Mouse (Mus musculus) lung, postnatal 36 days (tissue): ENCODE measurements around the gene Zfp239.

Source experiments
- DNase-seq: peaks from one replicate; pipeline ENCODE4 v3.0.0; 2022; ENCODE audit warnings: mixed read lengths

The Zfp239 gene

DNA sequence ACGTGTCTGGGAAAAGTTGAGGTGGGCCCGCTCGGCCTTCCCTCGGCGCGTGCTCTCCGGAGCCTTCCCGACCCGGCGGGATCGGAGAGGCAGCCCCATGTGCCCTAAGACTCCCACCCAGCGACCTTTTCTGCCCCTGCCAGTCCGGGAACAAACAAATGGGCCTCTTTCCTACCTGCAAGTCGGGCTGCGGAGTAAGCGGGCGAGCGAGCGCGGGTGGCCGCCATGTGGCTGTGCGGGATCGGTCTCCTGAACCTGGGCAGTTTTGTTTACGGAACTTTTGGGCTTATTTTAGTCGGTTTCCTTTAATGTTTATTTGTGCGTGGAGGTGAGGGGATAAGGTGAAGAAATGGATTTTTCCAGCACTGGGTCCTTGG, 46.1 kb downstream of the Zfp239 start:
- DNase-seq = no peak

DNA sequence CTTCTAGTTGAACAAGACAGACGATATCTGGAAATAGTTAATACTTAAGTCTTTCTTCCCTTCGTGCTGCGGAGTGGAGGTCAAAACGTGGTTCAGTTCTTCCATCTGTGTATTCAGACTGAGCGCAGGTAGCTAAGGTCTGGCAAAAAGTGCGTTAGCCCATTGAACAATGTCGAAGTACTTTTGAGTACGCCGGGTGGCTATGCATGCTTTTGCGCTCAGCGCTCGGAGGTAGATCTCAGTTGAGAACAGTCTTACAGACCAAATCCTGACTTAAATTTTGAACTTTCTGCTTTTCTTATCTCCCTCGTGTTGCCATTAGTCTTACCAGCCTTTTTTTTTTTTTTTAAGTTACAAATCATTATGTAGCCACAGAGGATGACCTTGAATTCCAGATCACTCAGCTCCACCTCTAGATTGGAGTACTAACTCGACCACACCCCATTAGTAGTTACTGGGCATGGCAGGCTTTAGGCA, 46.6 kb downstream of the Zfp239 start:
- DNase-seq = no peak

DNA sequence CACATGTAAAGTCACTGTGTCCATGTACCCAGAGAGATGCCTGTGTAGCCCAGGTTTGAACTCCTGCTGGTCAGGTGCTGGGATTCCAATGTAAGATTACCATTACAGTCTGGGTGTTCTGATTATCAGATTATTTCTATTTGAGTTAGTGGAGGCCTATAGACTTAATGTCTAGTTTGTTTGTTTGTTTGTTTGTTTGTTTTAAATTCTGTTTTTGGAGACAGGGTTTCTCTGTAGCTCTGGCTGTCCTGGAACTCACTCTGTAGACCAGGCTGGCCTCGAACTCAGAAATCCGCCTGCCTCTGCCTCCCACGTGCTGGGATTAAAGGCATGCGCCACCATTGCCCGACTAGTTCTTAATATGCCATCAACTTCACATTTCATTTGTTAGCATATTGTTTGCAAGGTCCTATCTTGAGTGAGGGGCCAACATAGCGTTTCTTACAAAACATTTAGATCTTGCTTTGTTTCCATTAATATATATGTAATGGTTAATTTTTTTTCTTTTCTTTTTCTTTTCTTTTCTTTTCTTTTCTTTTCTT, 48.3 kb downstream of the Zfp239 start:
- DNase-seq = no peak

DNA sequence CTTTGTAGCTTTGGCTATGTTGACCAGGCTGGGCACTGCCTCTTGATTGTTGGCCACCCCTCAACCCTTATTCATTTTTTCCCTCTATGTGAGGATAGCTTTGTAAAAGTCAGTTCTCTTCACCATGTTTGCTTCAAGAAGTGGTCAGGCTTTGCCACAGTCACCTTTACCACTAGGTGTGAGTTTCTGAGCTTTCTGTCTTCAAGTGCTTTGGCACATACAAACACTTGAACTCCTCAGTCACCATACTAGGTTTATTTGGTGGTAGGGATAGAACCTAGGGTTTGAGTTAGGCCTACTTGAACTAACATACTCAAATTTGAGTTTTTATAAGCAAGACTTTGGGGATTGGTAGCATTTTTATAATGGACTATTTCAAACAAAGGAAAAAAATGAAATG, 52.6 kb downstream of the Zfp239 start:
- DNase-seq = no peak

DNA sequence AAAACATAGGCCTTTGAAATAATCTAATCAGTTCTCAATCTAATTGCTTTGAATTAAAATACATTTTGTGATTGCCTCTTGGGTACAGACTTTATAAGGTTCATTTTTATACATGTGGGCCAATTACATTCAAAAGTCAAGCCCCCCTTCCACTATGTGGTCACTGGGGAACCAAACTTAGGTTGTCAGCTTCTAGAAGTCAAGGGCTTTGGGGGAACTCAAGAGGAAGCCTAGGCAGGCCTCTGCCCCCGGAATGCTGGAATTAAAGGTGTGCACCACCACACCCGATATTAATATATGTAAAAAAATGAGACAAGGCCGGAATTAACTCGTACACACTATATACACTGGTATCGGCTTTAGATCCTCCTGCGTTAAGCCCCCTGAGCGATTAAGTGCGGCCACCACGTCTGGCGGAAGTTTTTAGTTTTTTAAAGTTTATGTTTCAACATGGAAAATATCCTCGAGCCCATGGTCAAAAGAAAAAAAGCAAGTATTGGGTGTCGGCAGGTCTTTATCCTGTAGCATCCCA, 54.4 kb downstream of the Zfp239 start:
- no peak for DNase-seq

DNA sequence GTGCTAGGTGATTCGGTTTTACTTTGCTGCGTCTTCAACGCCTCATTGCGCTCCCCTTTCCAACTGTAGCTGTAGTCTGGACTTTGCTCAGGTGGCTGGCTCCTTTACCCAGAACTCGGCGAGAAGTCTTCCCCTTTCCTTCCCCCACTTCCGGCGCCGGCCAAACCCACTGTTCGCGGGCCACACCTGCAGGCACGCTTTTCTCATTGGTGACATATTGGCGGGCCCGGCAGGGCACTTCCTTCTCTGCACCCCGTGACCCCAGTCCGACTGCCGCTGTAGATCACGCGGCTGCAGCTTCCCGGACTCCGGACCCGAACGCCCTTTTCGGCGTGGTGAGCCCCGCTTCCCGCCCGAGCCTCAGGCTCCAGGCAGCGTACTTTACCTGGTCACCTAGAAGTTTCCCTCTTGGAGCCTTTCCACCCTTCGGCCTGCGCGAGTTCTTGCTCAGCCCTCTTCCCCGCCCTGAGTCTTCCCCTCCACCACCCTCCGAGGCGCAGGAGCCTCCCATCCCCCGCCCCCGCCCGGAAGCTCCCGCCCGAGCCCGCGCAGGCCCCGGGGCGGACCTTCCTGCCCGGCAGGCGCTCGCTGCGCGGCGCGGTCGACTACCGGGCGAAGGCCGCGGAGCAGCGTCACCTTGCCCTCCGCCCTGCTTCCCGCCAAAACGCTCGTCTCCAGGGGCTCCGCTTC, 55.0 kb downstream of the Zfp239 start:
- DNase-seq = peak; percentile 91

DNA sequence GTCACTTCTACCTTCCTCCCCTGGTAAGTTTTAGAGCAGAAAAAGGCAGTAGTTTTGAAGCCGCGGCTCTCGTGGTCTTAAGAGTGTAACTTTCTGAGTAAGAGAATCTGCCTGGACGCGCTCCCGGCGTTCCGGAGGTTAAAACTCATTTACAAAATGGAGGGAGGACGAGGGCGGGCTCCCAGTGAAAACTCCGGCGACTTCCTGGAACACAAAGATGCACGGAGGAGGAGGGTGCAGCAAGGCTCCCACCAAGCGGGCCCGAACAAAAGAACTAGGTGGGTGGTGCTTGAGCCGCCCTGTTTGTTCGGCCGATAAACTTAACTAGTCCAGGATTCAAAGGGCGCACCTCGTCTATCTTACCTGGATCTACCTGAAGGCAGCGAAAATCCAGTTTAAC, 55.7 kb downstream of the Zfp239 start:
- DNase-seq = peak; percentile 85

DNA sequence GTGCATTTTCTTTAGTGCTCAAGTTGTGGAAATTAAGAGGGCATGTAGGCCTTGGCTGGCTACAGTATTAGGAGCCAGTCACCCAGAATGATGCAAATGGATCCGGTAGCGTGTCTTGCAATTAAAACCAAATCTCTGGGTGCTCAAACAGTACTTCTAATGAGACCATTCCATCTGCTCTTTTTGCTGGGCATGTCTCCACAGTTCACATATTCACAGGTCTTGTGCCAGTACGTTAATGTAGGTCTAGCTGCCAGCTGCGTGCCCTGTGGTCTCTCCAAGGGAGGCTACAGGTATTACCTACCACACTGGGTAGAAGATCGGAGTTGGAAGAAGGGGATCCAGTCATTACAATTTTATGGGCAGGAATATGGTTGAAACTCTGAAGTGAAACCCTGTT, 56.1 kb downstream of the Zfp239 start:
- DNase-seq = no peak

DNA sequence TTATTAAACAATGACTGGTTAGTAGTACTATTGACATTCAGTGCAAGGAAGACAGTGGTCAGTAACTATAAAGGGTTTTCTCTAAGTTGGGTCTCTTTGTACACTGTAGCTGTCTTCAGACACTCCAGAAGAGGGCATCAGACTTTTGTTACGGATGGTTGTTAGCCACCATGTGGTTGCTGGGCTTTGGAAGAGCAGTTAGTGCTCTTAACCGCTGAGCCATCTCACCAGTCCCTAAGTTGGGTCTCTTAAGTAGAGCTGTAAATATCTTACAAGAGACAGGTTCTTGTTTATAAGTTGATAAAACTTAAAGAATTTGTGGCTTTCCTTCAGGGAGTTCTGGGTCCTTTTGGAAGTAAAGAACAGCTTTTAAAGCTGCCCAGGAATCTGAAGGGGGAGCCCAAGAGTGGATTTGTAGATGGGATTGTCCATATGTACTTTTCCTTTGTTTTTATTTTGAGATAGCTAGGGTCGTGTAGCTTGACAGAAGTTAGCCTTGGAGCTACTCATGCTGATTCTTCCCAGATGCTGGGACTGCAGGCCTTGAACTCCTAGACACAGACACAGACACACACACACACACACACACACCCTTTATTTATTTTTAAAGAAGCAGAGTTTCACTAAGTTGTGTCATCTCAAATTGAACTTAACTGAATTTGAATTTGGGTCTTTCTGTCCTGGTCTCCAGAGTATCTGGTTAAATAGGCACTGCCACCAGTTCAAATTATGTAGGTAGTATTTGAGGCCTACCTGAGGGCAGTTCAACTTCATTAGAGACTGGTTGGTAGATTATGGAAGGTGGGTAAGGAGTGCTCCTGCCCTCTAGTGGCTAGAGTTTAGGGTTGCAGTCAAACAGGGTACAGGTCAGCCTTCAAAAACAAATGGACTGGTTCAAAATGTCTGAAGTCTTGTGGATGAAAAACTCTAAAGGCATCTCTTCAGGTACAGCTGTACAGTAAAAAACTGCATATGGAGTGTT, 59.0 kb downstream of the Zfp239 start:
- DNase-seq = peak; percentile 62

DNA sequence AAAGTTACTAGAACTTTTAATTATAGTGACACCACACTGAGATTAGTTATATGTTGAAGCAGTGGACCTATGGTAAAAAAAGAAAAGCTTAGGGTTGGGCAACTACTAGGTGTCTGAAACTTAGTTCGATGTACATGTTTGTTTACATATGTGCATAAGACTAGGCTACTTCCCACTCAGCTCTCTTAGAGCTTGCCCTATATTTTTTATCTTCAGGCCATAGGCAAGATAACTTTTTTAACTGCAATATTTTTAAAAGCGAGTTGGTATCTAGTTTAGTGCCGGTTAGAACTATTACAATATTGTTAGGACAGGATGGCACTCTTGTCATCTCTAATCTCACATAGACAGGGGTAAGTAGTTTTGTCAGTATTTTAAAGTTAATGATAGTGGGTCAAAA, 60.1 kb downstream of the Zfp239 start:
- no peak for DNase-seq
